Mouse (Mus musculus) lung, adult 2 months (tissue): Measurements from ENCODE around the gene Arid1b.

Experiments
- CTCF ChIP-seq: fragments of 200-500 bp; IDR thresholded peaks from 2 replicates; pipeline ENCODE4 v1.5.1; 2011; ENCODE audit warnings: mild to moderate bottlenecking, low read length, control low read depth; ENCODE audit not compliant: insufficient read depth
- POLR2A ChIP-seq: fragments of 200-500 bp; IDR thresholded peaks from 2 replicates; pipeline ENCODE4 v1.6.1; 2011; ENCODE audit warnings: low read depth, mild to moderate bottlenecking, control low read depth, low read length, borderline replicate concordance; ENCODE audit errors: extremely low read depth

- TF ChIP-seq CTCF (no peak), POLR2A (no peak)
These were observed 40.1 kb downstream of the Arid1b start for GRCm38 (mm10) chr17:5034201-5034600.
